Mouse (Mus musculus): ENCODE measurements at regions not wholly inside any gene's neighbourhood (a gene's known extent, or its start where the extent isn't known, plus 50 kb on each side); places are given as distances from the start of the nearest gene placed in this dataset.

- no peak for TF ChIP-seq CTCF (conservative IDR thresholded peaks at IDR 0.05; ENCODE audit: insufficient read depth, insufficient read length, low read depth, low read length)
- no peak for TF ChIP-seq POLR2A (IDR thresholded peaks at IDR 0.05; ENCODE audit: low read depth, low read length)
Measured at GRCm38 (mm10) chr3:155815693-155816092, 722.5 kb downstream of the Lrriq3 start.
